Mouse (Mus musculus) lung, adult 2 months (tissue): ENCODE measurements around the gene Gspt2.

ENCODE experiments used
- CTCF ChIP-seq: fragments of 200-500 bp; IDR thresholded peaks from 2 replicates; pipeline ENCODE4 v1.5.1; 2011; ENCODE audit warnings: mild to moderate bottlenecking, low read length, control low read depth; ENCODE audit not compliant: insufficient read depth
- POLR2A ChIP-seq: fragments of 200-500 bp; IDR thresholded peaks from 2 replicates; pipeline ENCODE4 v1.6.1; 2011; ENCODE audit warnings: low read depth, mild to moderate bottlenecking, control low read depth, low read length, borderline replicate concordance; ENCODE audit errors: extremely low read depth

DNA sequence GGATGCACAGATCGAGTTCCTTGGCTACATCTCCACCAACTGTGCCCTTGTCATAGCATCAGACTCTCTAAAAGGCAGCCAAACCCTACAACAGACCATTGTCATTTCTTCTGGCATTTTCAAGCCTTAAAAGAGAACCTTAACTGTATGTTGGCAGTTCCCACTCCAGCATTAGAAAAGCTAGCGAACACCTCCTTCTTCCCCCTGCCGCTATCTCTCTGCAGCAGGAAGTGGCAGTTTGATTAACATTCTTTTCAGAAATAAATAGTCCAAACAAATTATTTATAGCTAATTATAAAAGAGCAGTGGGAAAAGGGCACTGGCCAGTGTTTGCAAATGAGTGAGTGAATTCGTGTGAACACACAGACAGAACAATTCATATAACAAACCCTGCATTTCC lies 34.9 kb downstream of the Gspt2 start:
- TF ChIP-seq POLR2A (no peak), CTCF (no peak)
